22 mouse cellular contexts compared by ENCODE assay signal in genomic region chr6:8189917-8190316, GRCm38 (mm10). TPM values are rescaled to one million over a fixed set of nuclear protein-coding genes. Genes with fewer than 3 reads are reported as not detected.
DNase-seq lines count a peak whose midpoint lies in the region; ATAC-seq lines count a peak whose summit lies in the region.
"Had no signal": no experiment of that assay in that cellular context is flagged by ENCODE, and none has a peak within 500 bp of the region (broad histone marks: within the 10 kb centered on the region; RNA-seq: fewer than 3 reads in every experiment).

No protein-coding gene starts in this region.

- no peak overlapping the region for H3K4me3 ChIP-seq in forebrain, embryonic 11.5 days (ENCODE audit: low read depth, low read length)
- H3K4me3 ChIP-seq in forebrain, embryonic 10.5 days: no peak overlapping the region
- no peak overlapping the region for H3K4me3 ChIP-seq in forebrain, embryonic 13.5 days
- H3K4me3 ChIP-seq in forebrain, embryonic 15.5 days: no peak overlapping the region
- no peak overlapping the region for H3K4me3 ChIP-seq in midbrain, embryonic 12.5 days
- no peak overlapping the region for H3K4me3 ChIP-seq in midbrain, embryonic 15.5 days
- H3K4me3 ChIP-seq: embryonic facial prominence, embryonic 10.5 days; embryonic facial prominence, embryonic 12.5 days had no signal

- H3K27ac ChIP-seq in forebrain, embryonic 11.5 days (ENCODE audit: low read depth, low read length): no peak overlapping the region
- no peak overlapping the region for H3K27ac ChIP-seq in forebrain, embryonic 10.5 days
- H3K27ac ChIP-seq in forebrain, embryonic 13.5 days: no peak overlapping the region
- no peak overlapping the region for H3K27ac ChIP-seq in forebrain, embryonic 15.5 days (replicated peaks)
- H3K27ac ChIP-seq in midbrain, embryonic 12.5 days (replicated peaks): no peak overlapping the region
- H3K27ac ChIP-seq in midbrain, embryonic 15.5 days: no peak overlapping the region
- H3K27ac ChIP-seq: embryonic facial prominence, embryonic 10.5 days; embryonic facial prominence, embryonic 12.5 days had no signal

- no peak overlapping the region for H3K4me2 ChIP-seq in forebrain, embryonic 11.5 days (ENCODE audit: low read depth, low read length, severe bottlenecking)
- no peak overlapping the region for H3K4me2 ChIP-seq in forebrain, embryonic 13.5 days
- no peak overlapping the region for H3K4me2 ChIP-seq in forebrain, embryonic 15.5 days (replicated peaks)
- H3K4me2 ChIP-seq in midbrain, embryonic 12.5 days (replicated peaks): no peak overlapping the region
- no peak overlapping the region for H3K4me2 ChIP-seq in midbrain, embryonic 15.5 days
- H3K4me2 ChIP-seq: embryonic facial prominence, embryonic 12.5 days had no signal

- 0 out of 2 replicates have a peak, but pooled peaks have one; percentile 44 for ATAC-seq in forebrain, embryonic 11.5 days (replicated peaks; ENCODE audit: low FRiP score)
- ATAC-seq in forebrain, embryonic 13.5 days: peak; percentile 53; the same call in 1 of the 2 replicates
- ATAC-seq in forebrain, embryonic 15.5 days (replicated peaks): no peak
- 0 out of 2 replicates have a peak, but pooled peaks have one; percentile 52 for ATAC-seq in midbrain, embryonic 12.5 days (ENCODE audit: low FRiP score, low read depth)
- no peak for ATAC-seq in midbrain, embryonic 15.5 days (replicated peaks)
- ATAC-seq: activated CD4-positive, CD25-positive, alpha-beta regulatory T cell, adult 4 months; CD4-positive, CD25-positive, alpha-beta regulatory T cell, adult 4 months; Patski had no signal

- WGBS in forebrain, embryonic 11.5 days: 76% methylated on average over 3 of the region's 3 CpGs
- 80% methylated on average over 3 of the region's 3 CpGs for WGBS in forebrain, embryonic 10.5 days
- WGBS in forebrain, embryonic 13.5 days: 72% methylated on average over 3 of the region's 3 CpGs
- WGBS in forebrain, embryonic 15.5 days: 66% methylated on average over 3 of the region's 3 CpGs
- 76% methylated on average over 3 of the region's 3 CpGs for WGBS in midbrain, embryonic 12.5 days
- 84% methylated on average over 3 of the region's 3 CpGs for WGBS in midbrain, embryonic 15.5 days

- DNase-seq in forebrain, embryonic 11.5 days (ENCODE audit: low spot score): no peak
- DNase-seq in forebrain, embryonic 10.5 days (ENCODE audit: extremely low spot score, low spot score): no peak
- DNase-seq: adrenal gland, adult 8-10 months; adrenal gland, postnatal 14 days; adrenal gland, postnatal 36 days; B cell, adult 2 months; cerebellum, adult 11-12 months; cerebellum, adult 2 months; cerebellum, adult 9-10 months; cerebellum, postnatal 10 days; cerebellum, postnatal 25 days had no signal

- no peaks in the 10 kb centered on the region for H3K9me3 ChIP-seq in forebrain, embryonic 11.5 days (ENCODE audit: control insufficient read depth, low read length)
- no peaks in the 10 kb centered on the region for H3K9me3 ChIP-seq in forebrain, embryonic 10.5 days
- H3K9me3 ChIP-seq in forebrain, embryonic 13.5 days (replicated peaks): no peaks in the 10 kb centered on the region
- H3K9me3 ChIP-seq in forebrain, embryonic 15.5 days: no peaks in the 10 kb centered on the region
- no peaks in the 10 kb centered on the region for H3K9me3 ChIP-seq in midbrain, embryonic 12.5 days
- no peaks in the 10 kb centered on the region for H3K9me3 ChIP-seq in midbrain, embryonic 15.5 days
- H3K9me3 ChIP-seq: embryonic facial prominence, embryonic 10.5 days; embryonic facial prominence, embryonic 12.5 days; G1E had no signal

- no peaks in the 10 kb centered on the region for H3K36me3 ChIP-seq in forebrain, embryonic 11.5 days (ENCODE audit: control insufficient read depth, insufficient read depth, low read length)
- H3K36me3 ChIP-seq in forebrain, embryonic 10.5 days (replicated peaks): no peaks in the 10 kb centered on the region
- H3K36me3 ChIP-seq in forebrain, embryonic 13.5 days (ENCODE audit: poor library complexity, severe bottlenecking): no peaks in the 10 kb centered on the region
- H3K36me3 ChIP-seq in forebrain, embryonic 15.5 days: no peaks in the 10 kb centered on the region
- H3K36me3 ChIP-seq in midbrain, embryonic 12.5 days: no peaks in the 10 kb centered on the region
- no peaks in the 10 kb centered on the region for H3K36me3 ChIP-seq in midbrain, embryonic 15.5 days (replicated peaks)
- H3K36me3 ChIP-seq: embryonic facial prominence, embryonic 10.5 days; embryonic facial prominence, embryonic 12.5 days; G1E had no signal

- no peaks in the 10 kb centered on the region for H3K27me3 ChIP-seq in forebrain, embryonic 11.5 days (ENCODE audit: control insufficient read depth, insufficient read depth, low read length)
- no peaks in the 10 kb centered on the region for H3K27me3 ChIP-seq in forebrain, embryonic 10.5 days (ENCODE audit: poor library complexity, severe bottlenecking)
- H3K27me3 ChIP-seq in forebrain, embryonic 13.5 days: no peaks in the 10 kb centered on the region
- H3K27me3 ChIP-seq in forebrain, embryonic 15.5 days: no peaks in the 10 kb centered on the region
- H3K27me3 ChIP-seq in midbrain, embryonic 12.5 days: no peaks in the 10 kb centered on the region
- no peaks in the 10 kb centered on the region for H3K27me3 ChIP-seq in midbrain, embryonic 15.5 days (replicated peaks)
- H3K27me3 ChIP-seq: CH12.LX; embryonic facial prominence, embryonic 12.5 days; Patski had no signal

- H3K9ac ChIP-seq in forebrain, embryonic 11.5 days (ENCODE audit: low read length): no peak overlapping the region
- H3K9ac ChIP-seq in forebrain, embryonic 13.5 days: no peak overlapping the region
- no peak overlapping the region for H3K9ac ChIP-seq in forebrain, embryonic 15.5 days (replicated peaks)
- H3K9ac ChIP-seq in midbrain, embryonic 12.5 days (replicated peaks): no peak overlapping the region
- H3K9ac ChIP-seq in midbrain, embryonic 15.5 days: no peak overlapping the region
- H3K9ac ChIP-seq: embryonic facial prominence, embryonic 12.5 days had no signal

- no peaks in the 10 kb centered on the region for H3K4me1 ChIP-seq in forebrain, embryonic 11.5 days (replicated peaks; ENCODE audit: control insufficient read depth, insufficient read depth, low read length)
- H3K4me1 ChIP-seq in forebrain, embryonic 10.5 days: no peaks in the 10 kb centered on the region
- no peaks in the 10 kb centered on the region for H3K4me1 ChIP-seq in forebrain, embryonic 13.5 days
- no peaks in the 10 kb centered on the region for H3K4me1 ChIP-seq in forebrain, embryonic 15.5 days
- no peaks in the 10 kb centered on the region for H3K4me1 ChIP-seq in midbrain, embryonic 12.5 days
- no peaks in the 10 kb centered on the region for H3K4me1 ChIP-seq in midbrain, embryonic 15.5 days
- H3K4me1 ChIP-seq: embryonic facial prominence, embryonic 10.5 days; embryonic facial prominence, embryonic 12.5 days had no signal

RNA-seq across cellular contexts. Expression of gene Col28a1, which starts 2.5 kb away (rescaled TPM):
- polyA plus RNA-seq in forebrain, embryonic 11.5 days (2014; fragmentation: Nextera tagmentation; extraction: Ambion mirVana): 0.09 TPM in 1 of 2 replicates, not detected in the other
- polyA plus RNA-seq in forebrain, embryonic 10.5 days (2016; fragmentation: Nextera tagmentation; extraction: Ambion mirVana): 0.10 and 0.12 TPM in 2 replicates
- 0.22 and 0.40 TPM in 2 replicates for polyA plus RNA-seq in forebrain, embryonic 13.5 days (2015; fragmentation: Nextera tagmentation; extraction: Ambion mirVana)
- 0.38 and 0.61 TPM in 2 replicates for polyA plus RNA-seq in forebrain, embryonic 15.5 days (2015; fragmentation: Nextera tagmentation; extraction: Ambion mirVana)
- 0.08 TPM in 1 of 2 replicates, not detected in the other for polyA plus RNA-seq in midbrain, embryonic 12.5 days (2016; fragmentation: Nextera tagmentation; extraction: Ambion mirVana)
- polyA plus RNA-seq in midbrain, embryonic 15.5 days (2015; fragmentation: Nextera tagmentation; extraction: Ambion mirVana): 0.92 and 1.2 TPM in 2 replicates
- polyA plus RNA-seq: activated CD4-positive, CD25-positive, alpha-beta regulatory T cell, adult 4 months; CD4-positive, CD25-positive, alpha-beta regulatory T cell, adult 4 months; G1E; Patski had no signal

RNA-seq across cellular contexts. Expression of gene Mios, which starts 19.1 kb away (rescaled TPM):
- 25.8 and 27.0 TPM in 2 replicates for polyA plus RNA-seq in forebrain, embryonic 11.5 days (2014; fragmentation: Nextera tagmentation; extraction: Ambion mirVana)
- 27.6 and 28.6 TPM in 2 replicates for polyA plus RNA-seq in forebrain, embryonic 10.5 days (2016; fragmentation: Nextera tagmentation; extraction: Ambion mirVana)
- 22.7 and 23.5 TPM in 2 replicates for polyA plus RNA-seq in forebrain, embryonic 13.5 days (2015; fragmentation: Nextera tagmentation; extraction: Ambion mirVana)
- 24.5 and 25.5 TPM in 2 replicates for polyA plus RNA-seq in forebrain, embryonic 15.5 days (2015; fragmentation: Nextera tagmentation; extraction: Ambion mirVana)
- 27.6 and 29.0 TPM in 2 replicates for polyA plus RNA-seq in midbrain, embryonic 12.5 days (2016; fragmentation: Nextera tagmentation; extraction: Ambion mirVana)
- 23.4 and 26.0 TPM in 2 replicates for polyA plus RNA-seq in midbrain, embryonic 15.5 days (2015; fragmentation: Nextera tagmentation; extraction: Ambion mirVana)

Comparison
In these comparisons a context has a peak if more than half of its experiments do, and no peak if none do; other contexts are left out.
1. ATAC-seq: peak in forebrain, embryonic 11.5 days (single experiment), forebrain, embryonic 13.5 days (single experiment) and midbrain, embryonic 12.5 days (single experiment); none in forebrain, embryonic 15.5 days (single experiment) and midbrain, embryonic 15.5 days (single experiment).